Mouse (Mus musculus): Measurements from ENCODE around the gene Ccdc92.
A peak's percentile ranks its signal among the peaks of the same experiment; 100 is the strongest.

Ccdc92 gene

DNA sequence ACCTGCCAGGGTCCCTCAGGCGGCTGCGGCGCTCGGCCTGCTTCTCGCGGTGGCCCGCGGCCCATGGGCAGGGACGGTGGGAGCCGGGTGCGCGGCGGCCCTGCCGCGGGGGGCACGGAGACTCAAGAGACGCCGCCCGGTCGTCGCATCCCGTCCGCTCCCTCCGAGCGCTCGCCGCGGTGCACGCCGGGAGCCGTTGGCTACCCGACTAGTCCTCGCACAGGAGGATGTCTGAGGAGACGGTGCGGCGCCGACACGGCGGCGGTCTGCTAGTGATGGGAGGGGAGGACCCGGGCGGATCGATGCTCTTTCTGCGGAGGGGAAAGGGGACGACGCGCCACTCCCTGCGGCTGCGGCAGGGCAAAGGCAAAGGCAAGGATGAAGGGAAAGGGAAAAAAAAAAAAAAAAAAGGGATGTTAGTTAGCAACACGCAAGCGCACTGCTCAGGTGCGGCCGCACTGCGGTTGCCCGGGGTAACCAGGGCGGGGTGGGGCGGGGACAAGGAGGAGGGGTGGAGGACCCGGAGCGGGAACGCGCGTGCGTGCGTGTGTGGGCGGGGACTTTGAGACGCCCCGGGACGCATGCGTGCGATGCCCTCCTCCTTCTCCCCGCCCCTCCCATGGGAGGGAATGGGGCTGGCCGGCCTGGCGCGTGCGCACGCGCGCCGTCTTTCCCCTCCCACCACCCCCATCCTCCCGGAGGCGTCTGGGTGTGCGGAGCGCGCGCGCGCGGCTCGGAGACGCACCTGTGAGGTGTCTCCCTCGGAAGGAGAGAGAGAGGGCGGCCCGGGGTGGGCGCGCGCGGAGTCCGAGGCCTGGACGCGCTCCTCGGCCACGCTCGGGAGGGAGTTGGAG, at the start of gene Ccdc92, which contains the start of gene Zfp664:
Gene Ccdc92 (minus strand): TSS at position 412 of the 854 bp plus-strand sequence.
Gene Zfp664 (plus strand): TSS at position 679 of the 854 bp plus-strand sequence.
- peak; percentile 99 for DNase-seq (ENCODE audit: extremely low spot score)

DNA sequence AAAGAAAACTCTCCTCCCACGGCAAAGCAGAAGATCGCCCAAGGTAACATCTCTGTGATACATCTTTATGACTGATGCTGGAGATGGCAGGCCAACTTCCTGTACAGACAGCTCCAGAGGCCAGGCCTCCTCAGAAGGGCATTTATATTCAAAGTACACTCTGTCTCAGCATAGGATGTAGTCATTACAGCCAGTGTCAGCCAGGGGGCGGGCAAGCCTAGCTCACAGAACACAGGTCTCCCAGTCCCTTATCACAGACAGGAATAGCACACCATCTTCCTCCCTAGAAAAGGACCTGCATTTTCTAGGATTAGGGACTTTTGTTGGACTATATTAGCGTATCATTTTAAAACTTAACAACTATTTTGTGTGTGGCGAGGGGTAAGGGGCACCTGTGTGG, 46.6 kb upstream of the Ccdc92 start:
- peak; percentile 78 for DNase-seq (ENCODE audit: extremely low spot score)

DNA sequence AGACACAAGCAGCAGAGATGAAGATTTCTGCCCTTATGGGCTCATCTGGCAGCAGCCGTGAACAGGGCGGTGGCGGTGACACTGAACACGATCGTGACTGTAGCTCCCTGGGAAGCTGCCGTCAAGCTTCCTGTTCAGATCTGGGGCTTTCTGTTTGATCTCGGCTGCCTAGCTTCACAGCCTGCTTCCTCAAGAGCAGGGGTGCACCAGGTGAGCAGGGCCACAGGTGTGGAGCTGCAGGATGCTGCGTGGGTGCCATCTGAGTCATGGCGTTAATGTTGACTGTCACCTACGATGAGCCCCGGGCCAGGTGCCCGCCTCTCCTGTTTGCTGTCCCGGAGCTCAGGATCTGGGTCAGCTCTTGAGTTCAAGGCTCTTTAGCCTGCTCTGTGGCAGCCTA, 44.7 kb upstream of the Ccdc92 start:
- no peak for DNase-seq (ENCODE audit: extremely low spot score)

DNA sequence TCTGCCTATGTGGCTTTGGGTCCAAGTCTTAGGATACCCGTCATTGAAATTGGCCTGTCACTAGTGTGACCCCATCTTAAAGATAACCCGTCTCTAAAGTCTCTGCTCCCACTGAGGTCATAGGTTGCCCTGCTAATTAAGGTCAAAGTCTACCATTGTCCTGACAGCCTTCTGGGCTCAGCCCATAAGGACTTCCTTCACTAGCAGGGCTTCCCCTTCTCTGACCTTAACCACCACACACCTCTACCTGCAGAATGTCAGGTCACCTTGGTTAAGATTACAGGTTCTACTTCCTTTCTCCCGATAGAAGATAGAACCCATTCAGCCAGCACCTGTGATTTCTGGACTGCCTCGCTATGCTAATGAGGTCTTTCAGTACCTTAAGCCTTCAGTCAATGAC, 41.6 kb upstream of the Ccdc92 start:
- DNase-seq (ENCODE audit: extremely low spot score) = no peak

DNA sequence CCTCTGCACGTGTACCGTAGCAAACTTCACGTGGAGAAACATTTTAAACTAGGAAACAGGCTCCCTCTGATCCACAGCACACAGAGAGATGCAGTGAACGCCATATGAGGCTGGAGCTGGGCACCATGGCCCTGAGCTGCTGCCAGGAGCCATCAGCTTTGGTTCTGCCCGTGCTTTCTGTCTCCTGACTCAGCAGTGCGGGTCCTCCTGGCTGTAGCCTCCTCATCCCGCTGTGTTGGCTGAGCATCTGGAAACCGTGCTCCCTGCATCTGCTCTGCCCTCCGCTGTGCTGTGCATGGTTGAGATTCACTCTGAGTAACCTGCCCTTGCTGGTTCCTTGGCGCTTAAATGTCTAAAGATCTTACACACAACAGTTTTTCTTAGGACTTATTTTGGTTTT, 40.0 kb upstream of the Ccdc92 start:
- DNase-seq (ENCODE audit: extremely low spot score) = no peak

DNA sequence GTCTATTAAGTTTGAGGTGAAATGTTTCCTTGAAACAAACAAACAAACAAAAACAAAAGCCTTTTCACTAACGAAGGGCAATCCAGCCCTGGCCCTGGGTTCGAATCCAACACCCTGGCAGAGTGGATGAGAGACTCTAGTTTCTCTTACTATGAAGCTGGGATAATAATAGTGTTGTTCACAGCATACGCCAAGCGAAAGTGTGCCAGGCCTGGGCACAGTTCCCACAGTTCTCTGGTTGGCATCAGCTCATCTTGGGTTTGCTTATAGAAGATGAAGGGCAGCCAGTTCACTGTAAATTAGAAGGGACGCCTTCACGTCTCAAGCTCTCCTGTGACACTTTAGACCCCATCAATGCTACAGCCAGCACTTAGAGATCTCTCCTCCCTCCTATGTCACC, 39.5 kb upstream of the Ccdc92 start:
- DNase-seq (ENCODE audit: extremely low spot score) = no peak

DNA sequence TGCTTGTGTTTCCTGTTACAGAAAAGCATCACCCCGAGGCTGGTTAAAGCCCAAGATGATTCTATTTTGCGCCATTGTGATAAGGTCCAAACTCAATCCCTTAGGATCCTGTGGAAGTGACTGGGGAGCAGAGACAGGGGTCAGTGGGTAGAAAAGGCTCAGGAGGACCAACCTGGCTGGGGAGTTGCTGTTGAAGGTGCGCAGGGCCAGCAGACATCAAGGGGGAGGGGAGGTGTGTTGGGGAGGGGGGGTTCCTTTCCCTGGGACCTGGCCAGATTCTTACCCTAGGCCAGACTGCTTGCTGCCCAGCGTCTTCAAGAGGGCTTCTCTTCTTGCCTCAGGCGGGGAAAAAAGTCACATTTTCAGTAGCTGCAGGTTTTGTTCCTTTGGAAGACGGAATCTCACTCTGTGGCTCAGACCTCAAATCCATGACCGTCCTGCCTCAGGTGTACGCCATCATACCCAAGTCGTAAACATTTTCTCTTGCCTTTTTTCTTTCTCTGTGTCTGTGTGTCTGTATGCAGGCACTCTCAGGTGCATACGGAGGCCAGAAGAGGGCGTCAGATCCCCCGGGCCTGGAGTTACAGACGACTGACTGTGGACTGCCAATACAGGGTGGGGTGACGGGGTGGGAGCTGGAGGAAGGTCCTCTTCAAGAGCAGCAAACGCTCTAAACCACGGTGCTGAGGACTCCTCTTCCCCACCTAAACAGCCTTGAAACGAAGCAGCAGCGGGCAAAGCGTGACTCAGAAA, 38.7 kb upstream of the Ccdc92 start:
- DNase-seq (ENCODE audit: extremely low spot score) = no peak

DNA sequence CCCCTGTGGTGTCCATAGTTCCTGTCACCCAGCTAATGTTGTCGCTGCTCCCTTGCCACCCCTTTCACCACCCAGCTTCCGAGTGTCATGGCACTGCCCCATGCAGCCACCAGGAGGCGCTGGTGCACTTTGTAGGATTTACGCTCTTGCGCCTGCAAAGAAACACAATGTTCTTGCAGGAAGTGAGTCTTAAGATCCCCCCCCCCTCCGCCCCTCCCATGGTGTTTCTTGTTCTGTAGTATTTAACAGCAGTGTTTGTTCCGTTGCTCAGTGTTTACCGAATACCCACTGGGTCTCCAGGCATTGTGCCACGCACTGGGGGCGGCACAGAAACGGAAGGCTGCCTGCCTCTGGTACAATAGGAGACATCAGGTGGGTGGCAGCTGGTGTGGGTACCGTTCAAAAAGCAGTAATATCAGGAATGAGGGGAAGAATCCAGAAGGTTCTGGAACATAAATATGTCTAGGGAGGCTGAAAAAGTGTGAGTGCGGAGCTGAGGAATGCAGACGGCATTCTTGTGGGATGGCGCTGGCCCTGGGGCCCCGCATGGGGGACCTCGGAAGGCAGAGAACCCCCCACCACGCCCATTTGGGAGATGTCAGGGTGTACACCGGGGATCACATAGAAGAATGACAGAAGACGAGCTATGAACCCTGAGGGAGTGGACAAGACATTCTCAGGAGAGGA, 37.9 kb upstream of the Ccdc92 start:
- DNase-seq (ENCODE audit: extremely low spot score) = peak; percentile 84

DNA sequence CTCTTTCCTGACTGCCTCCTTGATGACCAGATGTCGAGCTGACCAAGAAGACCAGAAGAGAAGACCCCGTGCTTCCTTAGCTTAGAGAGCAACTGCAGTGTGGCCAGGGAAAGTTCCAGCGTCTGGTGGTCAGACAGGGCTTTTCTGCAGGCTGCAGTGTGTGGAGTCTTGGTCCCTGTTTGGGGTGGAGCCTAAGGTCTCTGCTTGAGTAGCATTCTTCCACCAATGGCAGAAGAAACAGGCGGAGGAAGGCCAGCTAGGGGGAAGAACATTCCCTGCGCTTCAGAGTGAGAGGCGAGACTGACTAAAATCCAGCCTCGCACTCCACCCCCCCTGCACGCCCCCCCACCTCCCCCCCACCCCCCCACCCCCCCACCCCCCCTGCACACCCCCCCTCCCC, 33.9 kb upstream of the Ccdc92 start:
- DNase-seq (ENCODE audit: extremely low spot score) = no peak

DNA sequence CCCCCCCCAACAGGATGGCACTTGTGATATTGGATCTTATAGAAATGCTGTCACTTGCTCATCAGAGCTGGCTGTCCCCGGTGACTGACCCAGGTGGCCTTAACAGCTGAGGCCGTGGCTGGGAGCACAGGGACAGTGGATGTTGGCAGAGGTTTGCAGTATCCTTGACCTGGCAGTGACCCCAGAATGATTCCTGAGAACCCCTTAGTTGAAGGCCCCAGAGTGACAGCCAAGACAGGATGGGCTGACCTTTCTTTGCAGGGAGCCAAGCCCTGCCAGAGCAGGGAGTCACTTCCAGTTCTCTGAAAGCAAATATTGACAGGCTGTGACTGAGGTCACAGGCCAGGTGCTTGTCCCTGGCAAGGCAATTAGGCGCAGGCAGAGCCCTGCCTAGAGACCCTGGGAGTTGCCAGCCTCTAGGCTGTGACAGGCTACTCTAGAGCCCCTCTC, 29.7 kb upstream of the Ccdc92 start:
- no peak for DNase-seq (ENCODE audit: extremely low spot score)

DNA sequence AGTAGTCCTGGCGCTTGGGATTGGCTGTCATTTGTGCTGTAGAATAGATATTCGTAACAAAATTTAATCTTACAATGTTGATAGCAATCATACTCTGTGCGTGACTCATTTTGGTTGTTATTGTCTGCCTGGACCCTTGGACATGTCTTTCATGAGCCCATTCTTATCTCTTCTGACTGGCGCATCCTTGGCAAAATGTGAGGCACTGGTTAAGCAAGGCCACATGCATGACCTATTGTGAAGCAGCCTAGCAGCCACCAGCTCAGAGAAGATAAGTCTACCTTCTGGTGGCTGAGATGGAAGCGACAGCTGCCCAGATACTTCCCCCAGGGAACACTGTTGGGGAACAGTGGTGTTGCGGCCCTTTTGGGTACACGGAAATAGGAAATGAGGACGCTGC, 26.4 kb upstream of the Ccdc92 start:
- no peak for DNase-seq (ENCODE audit: extremely low spot score)

DNA sequence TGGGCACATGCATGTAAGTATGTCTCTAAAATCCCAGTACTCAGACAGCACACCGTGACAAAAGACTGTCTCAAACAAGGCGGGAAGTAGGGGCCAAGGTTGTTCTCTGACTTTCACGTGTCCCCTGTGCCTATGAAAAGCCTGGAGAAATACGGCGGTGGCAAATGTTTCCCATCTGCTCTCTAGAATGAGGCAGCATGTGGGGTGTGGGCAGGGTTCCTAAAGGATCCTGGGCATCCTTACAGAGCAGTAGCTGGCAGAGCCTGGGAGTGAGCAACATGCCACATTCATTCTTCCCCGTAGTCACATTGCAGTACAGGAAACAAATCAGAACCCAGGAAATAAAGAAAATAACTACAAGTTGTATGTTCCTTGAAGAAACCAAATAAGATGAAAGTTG, 21.7 kb upstream of the Ccdc92 start:
- DNase-seq (ENCODE audit: extremely low spot score) = no peak

DNA sequence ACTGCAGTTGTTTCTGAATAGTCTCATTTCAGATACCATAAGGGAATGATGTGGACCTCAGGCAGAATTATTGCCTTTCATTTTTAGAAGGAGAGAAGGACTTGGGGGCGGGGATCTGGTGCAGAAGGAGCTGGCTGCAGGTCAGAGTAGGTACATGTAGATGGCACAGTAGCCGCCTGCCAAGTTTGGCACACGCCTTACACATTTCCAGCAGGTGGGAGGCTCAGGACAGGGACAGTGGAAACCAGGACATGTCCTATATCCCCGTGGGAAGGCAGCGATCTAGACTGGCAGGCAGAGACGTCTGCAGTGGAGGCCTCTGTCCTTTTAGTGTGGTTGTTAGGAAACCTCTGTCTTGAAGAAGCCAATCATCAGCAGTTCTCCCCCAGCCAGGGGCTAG, 17.6 kb upstream of the Ccdc92 start:
- no peak for DNase-seq (ENCODE audit: extremely low spot score)

DNA sequence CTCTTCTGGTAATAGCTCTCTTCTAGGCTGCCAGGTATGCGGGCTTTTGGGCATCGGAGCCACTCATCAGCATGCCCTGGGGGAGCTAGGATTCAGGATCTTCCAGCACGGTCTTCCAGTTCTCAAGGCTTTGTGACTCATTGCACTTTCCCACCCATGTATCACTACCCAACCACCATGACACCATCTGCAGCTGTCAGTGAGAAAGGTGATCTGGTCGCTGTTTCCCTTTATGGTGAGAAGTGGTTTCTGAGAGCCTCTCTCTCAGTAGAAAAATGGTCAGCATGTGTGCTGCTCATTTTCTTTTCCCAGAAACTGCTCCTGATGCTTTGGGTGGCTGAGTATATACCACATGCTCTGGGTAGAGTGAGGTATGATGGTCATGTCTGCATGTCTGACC, 17.0 kb upstream of the Ccdc92 start:
- no peak for DNase-seq (ENCODE audit: extremely low spot score)

DNA sequence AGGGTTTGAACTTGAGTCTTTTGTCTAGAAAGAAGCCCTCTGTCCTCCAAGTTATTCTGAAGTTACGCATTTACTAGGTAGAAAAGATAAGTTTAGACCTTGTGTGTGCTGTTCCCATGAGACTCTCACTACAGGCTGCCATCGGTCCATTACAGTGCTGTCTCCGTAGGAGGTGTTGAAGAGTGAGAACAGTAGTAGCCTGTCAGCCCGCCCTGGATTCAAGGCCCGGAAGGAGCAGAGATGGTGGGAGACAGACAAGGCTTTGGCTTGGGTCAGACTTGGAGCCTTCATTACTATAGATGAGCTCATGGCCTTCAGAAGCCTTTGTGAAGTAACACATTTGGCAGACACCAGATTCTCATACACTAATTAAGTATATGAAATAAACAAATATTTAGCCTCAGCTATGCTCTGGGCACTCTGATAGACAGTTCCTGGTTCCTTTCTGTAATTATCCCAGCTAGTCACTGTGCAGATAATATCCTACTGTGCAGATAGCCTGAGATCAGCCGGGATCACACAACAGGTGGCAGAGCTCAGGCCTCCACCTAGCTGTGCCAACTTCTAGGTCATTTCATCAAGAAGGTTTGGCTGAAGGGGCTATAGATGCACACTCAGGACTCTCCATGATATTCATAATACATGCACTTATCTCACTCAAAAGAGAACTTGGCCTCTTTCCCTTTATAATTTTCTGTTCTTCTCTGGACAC, 11.8 kb upstream of the Ccdc92 start:
- no peak for DNase-seq (ENCODE audit: extremely low spot score)

DNA sequence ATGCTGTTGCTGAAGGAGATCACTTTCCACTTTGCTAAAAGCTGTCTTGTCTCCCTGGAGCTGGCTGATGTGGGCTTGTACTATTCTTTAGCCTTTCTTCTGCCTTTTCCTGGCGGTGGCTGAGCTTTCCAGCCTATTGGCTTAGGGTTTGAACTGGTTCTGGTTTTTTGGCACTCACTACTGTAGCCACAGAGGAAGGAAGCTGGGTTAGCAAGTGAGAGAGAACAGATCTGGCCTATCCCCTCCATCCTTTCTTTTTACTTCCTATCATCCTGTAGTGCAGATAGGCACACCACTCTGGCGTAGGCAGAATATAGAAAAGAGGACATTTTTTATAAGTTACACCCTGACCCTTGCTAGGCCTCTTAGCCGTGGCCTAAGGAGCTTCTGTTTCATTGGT, 10.9 kb upstream of the Ccdc92 start:
- DNase-seq (ENCODE audit: extremely low spot score) = no peak

DNA sequence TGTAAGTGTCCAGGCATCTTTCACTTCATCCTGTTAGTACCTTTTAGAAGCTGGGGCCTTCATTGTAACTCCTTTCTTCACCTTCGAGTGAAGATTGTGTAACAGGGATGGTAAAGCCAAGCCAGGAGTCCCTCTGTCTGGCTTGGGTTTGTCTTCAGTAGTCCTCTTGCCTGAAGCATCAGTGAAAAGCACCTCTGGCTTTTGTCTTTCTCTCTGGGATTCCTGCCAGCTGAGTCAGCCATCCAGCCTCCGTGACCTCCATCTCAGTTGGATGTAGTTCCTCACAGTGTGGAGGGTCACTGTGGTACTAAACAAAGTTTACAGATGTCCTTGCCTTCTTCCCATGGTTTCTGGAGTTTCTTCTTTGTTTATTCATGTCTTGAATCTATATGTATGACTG, 9.8 kb upstream of the Ccdc92 start:
- DNase-seq (ENCODE audit: extremely low spot score) = no peak

DNA sequence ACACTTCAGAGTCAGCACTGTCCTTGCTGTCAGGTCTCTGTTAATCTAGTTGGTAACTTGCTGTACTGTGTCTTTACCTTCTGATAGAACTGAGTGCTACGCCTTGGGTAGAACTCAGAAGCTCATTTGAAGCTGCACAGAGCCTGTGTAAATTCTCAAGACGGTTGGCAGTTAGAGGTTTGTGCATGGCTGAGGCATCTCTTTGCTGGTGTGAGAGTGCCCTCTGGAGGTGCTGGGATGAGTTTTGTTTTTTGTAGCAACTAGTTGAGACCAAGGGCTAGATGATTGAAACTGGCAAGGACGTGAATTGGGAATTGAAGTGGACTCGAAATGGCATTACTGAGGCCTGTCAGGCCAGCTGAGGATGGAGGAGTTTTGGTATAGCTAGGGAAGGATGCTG, 6.8 kb upstream of the Ccdc92 start:
- peak; percentile 40 for DNase-seq (ENCODE audit: extremely low spot score)

DNA sequence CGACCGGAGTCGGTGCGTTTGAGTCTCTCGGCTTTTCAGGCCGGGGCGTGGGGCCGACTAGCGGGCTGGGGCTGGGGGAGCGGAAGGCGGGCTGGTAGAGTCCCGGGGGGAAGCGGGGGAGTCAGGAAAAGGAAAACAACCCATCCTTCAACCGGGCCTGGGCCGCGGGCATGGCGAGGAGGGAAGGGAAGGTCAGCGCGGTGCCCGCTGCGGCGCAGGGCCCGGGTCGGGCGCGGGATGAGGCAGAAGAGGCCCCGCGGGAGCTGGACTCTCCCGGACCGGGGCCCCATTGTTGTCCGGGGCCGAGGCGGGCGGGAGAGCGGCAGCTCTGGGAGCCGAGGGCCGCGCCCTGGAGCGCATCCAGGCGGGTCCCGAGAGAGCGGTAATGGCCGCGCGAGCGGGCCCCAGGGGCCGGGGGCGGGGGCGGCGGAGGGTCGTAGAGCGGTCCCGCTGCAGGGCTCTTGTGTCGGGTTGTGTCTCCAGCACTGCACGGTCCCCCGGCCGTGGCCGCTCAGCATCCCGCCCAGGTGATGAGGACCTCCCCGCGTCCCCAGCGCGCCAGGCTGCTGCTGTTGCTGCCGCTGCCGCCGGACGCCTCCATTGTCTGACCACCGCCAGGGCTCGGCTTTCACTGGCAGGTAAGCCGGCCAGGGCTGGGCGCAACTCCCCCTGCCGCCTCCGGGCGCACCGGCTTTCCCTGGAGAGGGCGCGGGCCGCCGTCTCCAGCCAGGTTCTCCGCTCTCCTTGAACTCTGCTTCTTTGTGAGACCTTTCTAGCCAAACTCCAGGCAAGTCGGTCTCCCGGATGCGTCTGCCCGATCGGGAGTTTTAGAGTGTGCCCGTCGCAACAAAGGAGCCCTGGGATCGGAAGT, 882 bp upstream of the Ccdc92 start:
- DNase-seq (ENCODE audit: extremely low spot score) = peak; percentile 66

DNA sequence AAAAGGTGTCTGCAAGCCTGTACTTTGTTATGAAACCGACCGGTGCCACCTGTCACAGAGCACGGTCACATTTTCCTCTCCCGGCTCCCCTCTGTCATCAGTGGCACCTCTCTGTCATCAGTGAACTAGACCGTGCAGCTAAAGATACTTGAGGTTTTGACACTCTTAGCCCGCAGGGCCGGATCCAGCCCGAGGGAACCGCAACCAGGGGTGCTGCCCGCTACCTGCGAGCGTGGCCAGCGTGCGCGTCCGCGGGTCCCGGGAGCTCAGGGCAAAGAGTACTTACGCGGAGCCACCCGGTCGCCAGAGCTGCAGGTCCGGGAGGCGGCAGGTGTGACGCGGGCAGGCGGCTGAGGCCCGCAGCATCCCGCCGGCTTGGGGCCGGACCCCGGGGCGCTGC, 761 bp downstream of the Ccdc92 start:
- peak; percentile 37 for DNase-seq (ENCODE audit: extremely low spot score)

DNA sequence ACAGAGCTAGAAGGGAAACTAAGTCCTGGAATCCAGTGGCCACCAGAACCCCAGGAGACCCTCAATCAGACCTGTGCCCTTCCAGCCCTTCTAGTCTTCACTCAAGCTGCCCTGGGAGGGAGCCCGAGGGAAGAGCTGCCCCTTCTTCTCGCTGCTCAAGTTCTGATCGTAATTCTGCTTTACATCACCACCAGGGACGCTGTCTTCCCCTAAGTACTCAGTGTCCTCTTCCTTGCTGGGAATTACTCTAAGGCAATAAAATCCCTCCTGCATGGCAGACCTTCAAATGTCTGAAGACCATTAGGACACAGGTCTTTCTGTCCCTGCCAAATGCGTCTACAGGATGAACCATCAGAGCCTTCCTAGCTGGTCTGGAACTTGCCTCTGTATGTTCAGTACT, 2.2 kb downstream of the Ccdc92 start:
- peak; percentile 29 for DNase-seq (ENCODE audit: extremely low spot score)
